Mouse (Mus musculus) macrophage (primary cell): ENCODE measurements around the gene Nedd8. TPM values are rescaled to one million over a fixed set of nuclear protein-coding genes. Genes with fewer than 3 reads are reported as not detected.

ENCODE experiments used
- H3K27ac ChIP-seq: fragments of 350-480 bp; formaldehyde crosslinking; 2 replicates; pipeline ENCODE4 v1.9.0; 2021
- H3K36me3 ChIP-seq: fragments of 350-480 bp; formaldehyde crosslinking; 2 replicates; pipeline ENCODE4 v1.9.0; 2021; ENCODE audit errors: inconsistent target
- H3K4me3 ChIP-seq: fragments of 350-480 bp; formaldehyde crosslinking; 2 replicates; pipeline ENCODE4 v1.9.0; 2021; ENCODE audit errors: inconsistent target
- H3K79me2 ChIP-seq: fragments of 350-480 bp; formaldehyde crosslinking; 2 replicates; pipeline ENCODE4 v1.9.0; 2021; ENCODE audit errors: inconsistent target
- WGBS: methylation state at CpG from one replicate; pipeline ENCODE4 v1.1.7; 2026; ENCODE audit warnings: inconsistent platforms; ENCODE audit not compliant: missing documents; 5-methylcytosine and 5-hydroxymethylcytosine counted together
- polyA plus RNA-seq: library from polyadenylated mRNA; stranded (reverse); fragments of 250-400 nt; gene quantifications from 3 replicates; pipeline ENCODE4 v1.2.4, GENCODE M21; 2018; ENCODE audit warnings: inconsistent platforms

Gene Nedd8
- polyA plus RNA-seq, 1 experiment from 2014 or later, result 136 TPM

DNA sequence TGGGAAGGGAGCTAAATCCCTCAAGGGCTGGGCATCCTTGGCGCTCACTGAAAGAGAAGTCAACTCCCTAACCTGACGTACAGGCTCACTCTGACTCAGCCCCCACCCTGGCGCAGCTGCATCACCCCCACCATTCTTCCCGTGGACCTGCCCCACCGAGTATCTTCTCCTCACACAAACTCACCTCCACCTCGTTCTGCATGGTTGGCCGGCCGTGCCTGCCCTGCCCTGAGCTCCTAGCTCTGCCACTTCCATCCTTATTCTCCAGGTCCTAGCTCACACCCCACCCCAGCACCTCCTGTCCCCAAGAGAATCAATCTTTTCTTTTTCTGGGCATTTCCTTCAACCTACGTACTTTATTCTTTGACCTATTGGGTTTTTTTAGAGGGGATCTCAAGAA lies 29.2 kb upstream of the Nedd8 start:
- WGBS, result 89% methylated on average over 8 of the region's 9 CpGs
- no peak overlapping the region for H3K27ac ChIP-seq
- no peaks in the 10 kb centered on the region for H3K36me3 ChIP-seq
- no peaks in the 10 kb centered on the region for H3K79me2 ChIP-seq
- no peak overlapping the region for H3K4me3 ChIP-seq

DNA sequence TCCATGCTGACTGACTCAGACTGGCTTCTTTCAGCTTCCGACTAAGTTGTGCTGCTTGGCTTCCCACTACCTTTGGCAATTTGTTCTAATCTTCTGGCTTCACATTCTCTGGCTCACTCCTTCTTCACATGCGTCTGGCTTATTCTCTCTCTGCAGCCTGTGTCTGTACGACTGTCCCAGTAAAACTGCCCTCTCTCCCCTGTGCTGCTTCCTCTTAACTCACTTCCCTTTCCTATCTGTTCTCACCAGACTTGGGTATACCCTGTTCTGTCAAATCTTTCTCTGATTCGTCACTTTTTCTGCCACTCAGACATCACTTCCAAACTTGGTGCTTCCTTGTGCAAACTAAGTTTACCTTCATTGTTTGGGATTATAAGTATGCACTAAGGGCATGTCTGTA lies 25.3 kb upstream of the Nedd8 start:
- WGBS, result 38% methylated on average over 4 of the region's 4 CpGs
- peak overlapping the region; percentile 37 for H3K27ac ChIP-seq

DNA sequence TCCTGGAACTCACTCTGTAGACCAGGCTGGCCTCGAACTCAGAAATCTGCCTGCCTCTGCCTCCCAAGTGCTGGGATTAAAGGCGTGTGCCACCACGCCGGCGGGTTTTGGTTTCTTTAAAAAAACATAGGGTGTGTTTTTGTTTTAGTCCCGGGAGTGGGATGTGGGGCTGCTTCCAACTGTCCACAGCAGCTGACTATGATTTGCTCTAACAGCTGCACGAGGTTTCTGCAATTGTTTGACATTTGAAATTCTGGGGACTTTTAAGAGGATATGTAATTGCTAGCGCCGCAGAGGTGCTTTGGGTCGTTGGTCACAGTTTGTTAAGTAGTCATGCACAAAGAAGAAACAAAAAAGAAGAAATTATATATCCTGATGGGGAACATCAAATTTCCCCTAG lies 17.5 kb upstream of the Nedd8 start:
- Histone ChIP-seq H3K79me2 (no peaks in the 10 kb centered on the region), H3K27ac (no peak overlapping the region), H3K36me3 (no peaks in the 10 kb centered on the region), H3K4me3 (no peak overlapping the region)
- 86% methylated on average over 8 of the region's 10 CpGs for WGBS

More for the DNA sequence above, 25.3 kb upstream of the Nedd8 start:
- Histone ChIP-seq H3K79me2 (no peaks in the 10 kb centered on the region), H3K36me3 (no peaks in the 10 kb centered on the region), H3K4me3 (peak overlapping the region; percentile 30)

DNA sequence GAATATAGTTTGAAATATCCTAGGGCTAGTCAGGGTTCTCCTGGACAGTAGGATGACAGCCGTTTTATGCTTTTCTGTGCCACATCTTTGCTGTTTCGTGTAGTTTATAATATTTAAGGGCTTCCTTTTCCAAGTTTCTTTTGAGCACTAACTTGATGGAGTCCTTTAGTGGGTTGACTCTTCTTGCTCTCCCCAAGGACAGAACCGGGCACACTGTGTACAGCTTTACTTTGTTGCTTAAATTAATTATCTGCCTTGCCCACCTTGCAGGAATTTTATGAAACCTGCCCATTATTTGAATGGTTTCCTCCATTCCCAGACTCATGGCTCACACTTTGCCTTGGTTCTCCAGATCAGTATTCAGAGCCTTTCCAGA lies 10.2 kb upstream of the Nedd8 start:
- peak overlapping the region; percentile 67 for H3K4me3 ChIP-seq
- peak overlapping the region; percentile 55 for H3K27ac ChIP-seq
- 3% methylated on average over 3 of the region's 3 CpGs for WGBS
- H3K36me3 ChIP-seq, result peaks cover 16% of the 10 kb centered on the region
- H3K79me2 ChIP-seq, result peaks cover 13% of the 10 kb centered on the region; the same call in 1 of the 2 replicates

DNA sequence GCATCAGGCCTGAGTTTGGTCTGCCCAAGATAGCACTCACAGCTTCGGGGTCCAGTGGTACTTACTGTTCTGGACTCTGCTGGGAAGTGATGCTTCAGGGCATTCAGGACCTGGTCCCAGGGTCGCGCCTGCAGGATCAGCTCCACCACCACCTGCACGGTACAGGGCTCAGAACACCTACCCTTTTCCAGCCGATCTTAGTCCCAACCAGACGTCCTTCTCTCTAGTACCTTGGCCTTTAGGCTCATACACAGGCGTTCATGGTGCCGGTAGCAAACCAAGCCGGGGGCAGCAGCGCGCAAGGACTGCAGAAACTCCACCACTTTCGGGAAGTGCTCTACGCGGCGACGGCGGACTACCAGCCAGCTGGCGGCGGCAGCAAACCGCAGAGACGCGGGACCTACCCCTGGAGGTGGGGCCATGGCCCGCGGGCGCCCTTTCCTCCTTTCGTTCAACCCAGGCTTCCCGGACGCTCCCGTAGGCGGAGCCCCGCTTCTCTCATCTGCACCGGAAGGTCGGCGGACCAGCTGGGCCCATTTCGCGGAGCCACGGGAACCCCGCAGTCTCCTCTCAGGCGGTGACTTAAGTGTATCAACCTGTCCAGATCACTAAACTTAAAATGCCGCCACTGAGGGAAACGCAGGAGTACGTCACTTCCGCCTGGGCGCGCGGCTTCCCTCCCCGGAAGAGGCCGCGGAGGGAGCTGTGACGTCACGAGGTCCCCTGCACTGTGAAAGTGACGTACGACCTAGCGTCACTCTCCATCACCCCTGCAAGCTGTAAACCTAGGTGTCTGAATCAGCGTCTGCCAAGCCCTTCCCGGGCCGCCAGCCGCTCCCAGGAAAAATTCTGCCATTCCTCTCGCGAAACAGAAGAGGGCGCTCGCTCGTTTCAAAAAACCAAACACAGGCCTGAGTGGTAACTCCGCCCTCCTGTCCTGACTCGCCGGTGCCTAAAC lies 9.5 kb upstream of the Nedd8 start, which contains the start of gene Tinf2:
Tinf2 (minus strand) TSS at position 661 of the 958 bp plus-strand sequence.
- Histone ChIP-seq H3K4me3 (peak within 1 kb of the TSS; percentile 67), H3K27ac (peak within 1 kb of the TSS; percentile 55), H3K79me2 (peaks cover 13% of the 10 kb centered on the region; the same call in 1 of the 2 replicates), H3K36me3 (peaks cover 17% of the 10 kb centered on the region)
- under 1% methylated on average over 64 of the region's 66 CpGs for WGBS

DNA sequence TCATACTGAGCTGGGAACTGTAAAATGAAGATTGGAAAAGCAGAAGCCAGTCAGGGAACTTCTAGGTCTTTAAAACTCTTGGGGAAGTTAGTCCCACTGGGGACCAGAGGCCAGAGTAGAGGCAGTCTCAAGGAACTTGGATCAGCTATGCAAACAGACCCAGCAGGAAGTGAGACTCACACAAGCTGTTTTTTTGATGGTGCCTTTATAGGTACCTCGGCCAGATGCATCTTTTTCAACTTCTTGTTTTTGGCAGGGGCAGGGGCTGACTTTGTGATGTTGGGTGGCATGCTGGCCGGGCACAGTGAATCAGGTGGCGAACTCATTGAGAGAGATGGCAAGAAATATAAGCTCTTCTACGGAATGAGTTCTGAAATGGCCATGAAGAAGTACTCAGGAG lies 5.7 kb upstream of the Nedd8 start:
- Histone ChIP-seq H3K36me3 (peaks cover 29% of the 10 kb centered on the region), H3K27ac (no peak overlapping the region), H3K79me2 (peaks cover 31% of the 10 kb centered on the region), H3K4me3 (no peak overlapping the region)
- 56% methylated on average over 4 of the region's 4 CpGs for WGBS

DNA sequence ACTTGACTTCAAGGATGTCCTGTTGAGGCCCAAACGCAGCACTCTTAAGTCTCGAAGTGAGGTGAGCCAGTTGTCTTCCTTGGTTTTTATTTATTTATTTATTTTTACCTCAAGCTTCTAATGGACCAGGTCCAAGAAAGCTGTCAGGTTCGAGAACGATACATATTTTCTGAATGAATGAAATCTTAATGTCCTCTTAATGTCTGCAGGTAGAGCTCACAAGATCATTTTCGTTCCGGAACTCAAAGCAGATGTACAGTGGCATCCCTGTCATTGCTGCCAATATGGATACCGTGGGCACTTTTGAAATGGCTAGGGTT lies 777 bp upstream of the Nedd8 start:
- WGBS, result 63% methylated on average over 7 of the region's 7 CpGs
- peaks cover 12% of the 10 kb centered on the region; the same call in 1 of the 2 replicates for H3K36me3 ChIP-seq
- peak overlapping the region; percentile 98 for H3K4me3 ChIP-seq
- H3K27ac ChIP-seq, result no peak overlapping the region
- H3K79me2 ChIP-seq, result peaks cover 63% of the 10 kb centered on the region

DNA sequence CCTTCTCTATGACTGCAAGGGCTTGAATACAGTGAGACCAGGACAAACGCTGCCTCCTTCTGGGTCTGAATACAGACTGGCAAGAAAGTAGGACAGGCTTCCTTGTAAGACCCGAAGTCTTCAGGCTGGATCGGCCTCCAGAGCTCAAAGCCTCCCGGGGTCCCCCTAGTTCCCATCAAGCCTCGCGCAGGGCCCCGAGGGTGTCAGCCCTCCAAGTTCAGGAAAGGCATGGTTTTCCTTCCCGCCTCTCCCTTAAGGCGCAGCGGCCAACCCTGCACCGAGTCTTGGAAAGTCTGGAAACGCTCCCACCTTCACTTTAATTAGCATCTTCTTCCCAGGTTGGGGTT lies 465 bp downstream of the Nedd8 start:
- H3K36me3 ChIP-seq, result peaks cover 12% of the 10 kb centered on the region; the same call in 1 of the 2 replicates
- H3K79me2 ChIP-seq, result peaks cover 75% of the 10 kb centered on the region
- H3K4me3 ChIP-seq, result peak overlapping the region; percentile 98
- H3K27ac ChIP-seq, result peak overlapping the region; percentile 97
- 1% methylated on average over 12 of the region's 12 CpGs for WGBS

DNA sequence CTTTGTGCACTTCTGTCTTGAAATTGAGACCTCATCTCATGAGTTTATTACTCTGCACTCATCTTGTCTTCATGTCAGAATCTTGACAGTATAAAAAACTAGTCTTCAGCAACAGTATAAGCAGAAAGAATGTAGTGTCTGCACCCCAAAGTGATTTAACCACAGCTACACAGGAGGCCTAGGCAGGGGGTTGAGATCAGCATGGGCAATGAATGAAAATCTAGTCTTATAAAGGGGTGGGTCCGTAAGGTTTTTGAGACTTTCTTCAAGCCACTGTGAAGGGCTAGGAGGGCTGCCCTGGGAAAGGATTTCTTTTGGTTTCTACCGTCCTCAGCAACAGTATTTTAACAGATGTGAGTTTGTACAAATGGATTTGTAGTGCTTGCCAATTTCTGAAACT lies 11.3 kb downstream of the Nedd8 start:
- Histone ChIP-seq H3K27ac (peak overlapping the region; percentile 54; the same call in 1 of the 2 replicates), H3K4me3 (peak overlapping the region; percentile 69), H3K36me3 (peaks cover 29% of the 10 kb centered on the region), H3K79me2 (peaks cover 13% of the 10 kb centered on the region)
- WGBS, result 71% methylated on average over 2 of the region's 2 CpGs

DNA sequence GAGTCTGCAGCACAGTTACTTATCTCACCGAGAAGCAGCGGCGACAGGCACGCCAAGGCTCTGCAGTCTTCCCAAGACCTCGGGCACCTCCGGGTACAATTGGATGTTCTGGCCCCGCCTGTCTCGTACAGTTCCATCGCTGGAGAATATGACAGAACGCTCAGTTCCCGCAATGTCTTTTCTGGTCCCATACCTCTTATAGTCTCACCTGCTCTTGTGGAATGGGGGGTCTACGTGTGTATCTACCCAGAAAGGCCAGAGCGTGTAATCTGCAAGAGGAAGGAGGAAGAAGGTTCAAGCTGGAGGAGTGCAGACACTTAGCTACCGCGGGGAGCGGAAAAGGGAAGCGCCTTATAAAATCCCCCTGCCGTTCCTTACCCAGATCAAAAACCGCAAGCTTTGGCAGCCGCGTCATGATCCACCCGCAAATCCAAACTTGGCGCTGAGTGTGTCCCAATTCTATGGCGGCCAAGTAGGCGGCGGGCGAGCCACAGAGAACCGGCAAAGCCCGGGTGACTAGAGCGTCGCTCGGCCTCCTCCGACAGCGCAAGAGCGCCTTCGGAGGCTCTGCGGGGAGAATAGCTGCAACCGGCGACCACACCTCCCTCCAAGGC lies 11.9 kb downstream of the Nedd8 start, which contains the start of gene Mdp1:
Mdp1 (minus strand) TSS at position 549 of the 614 bp plus-strand sequence.
- Histone ChIP-seq H3K27ac (peak within 1 kb of the TSS; percentile 54), H3K36me3 (peaks cover 29% of the 10 kb centered on the region), H3K4me3 (peak within 1 kb of the TSS; percentile 69), H3K79me2 (peaks cover 7% of the 10 kb centered on the region; the same call in 1 of the 2 replicates)
- WGBS, result 1% methylated on average over 39 of the region's 39 CpGs

DNA sequence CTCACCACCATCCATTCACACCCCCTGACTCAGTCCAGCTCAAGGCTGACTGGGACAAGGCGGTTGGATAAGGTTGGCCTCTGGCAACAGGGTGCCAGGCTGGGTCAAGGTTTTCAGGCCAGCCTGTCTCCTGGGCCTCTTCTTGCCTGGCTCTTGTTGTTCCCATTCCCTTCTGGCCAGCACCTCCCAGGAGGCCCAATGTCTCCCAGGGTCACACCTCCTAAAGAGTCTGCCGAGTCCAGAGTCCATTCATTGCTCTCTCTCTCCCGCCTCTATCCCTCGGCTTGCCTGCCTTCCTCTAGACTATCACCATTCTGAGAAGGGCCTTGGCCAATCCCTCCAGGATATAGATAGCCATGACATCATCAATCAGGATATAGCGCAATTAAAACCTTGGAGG lies 13.9 kb downstream of the Nedd8 start:
- H3K79me2 ChIP-seq, result no peaks in the 10 kb centered on the region
- H3K4me3 ChIP-seq, result no peak overlapping the region
- 96% methylated on average over 5 of the region's 5 CpGs for WGBS

DNA sequence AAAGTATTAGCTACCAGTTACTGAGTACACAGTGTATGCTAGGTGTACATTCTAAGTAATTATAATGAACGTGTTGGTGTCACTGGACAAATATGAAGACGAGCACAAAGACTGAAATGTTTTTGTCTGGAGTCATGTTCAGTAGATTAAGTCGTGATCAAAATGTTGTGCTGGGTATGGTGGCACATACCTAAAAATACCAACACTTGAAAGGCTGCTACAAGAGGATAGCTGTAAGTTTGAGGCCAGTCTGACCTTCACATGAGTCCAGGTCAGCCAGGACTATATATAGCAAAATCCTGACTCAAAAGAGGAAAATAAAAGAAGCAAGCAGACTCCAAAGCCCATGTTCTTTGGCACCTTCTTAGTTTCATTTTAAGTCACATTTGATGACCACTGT lies 15.0 kb downstream of the Nedd8 start:
- 85% methylated on average over 3 of the region's 3 CpGs for WGBS

More for the DNA sequence above, 13.9 kb downstream of the Nedd8 start:
- H3K27ac ChIP-seq, result no peak overlapping the region
- peaks cover 20% of the 10 kb centered on the region for H3K36me3 ChIP-seq

DNA sequence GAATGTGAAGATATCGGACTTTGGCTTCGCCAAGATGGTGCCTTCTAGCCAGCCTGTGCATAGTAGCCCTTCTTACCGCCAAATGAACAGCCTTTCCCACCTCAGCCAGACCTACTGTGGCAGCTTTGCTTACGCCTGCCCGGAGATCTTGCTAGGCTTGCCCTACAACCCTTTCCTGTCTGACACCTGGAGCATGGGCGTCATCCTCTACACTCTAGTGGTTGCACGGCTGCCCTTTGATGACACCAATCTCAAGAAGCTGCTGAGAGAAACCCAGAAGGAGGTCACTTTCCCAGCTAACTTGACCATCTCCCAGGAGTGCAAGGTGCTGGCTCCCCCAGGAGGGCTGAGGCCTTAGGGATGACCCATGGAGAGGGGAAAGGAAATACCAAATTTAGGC lies 20.4 kb downstream of the Nedd8 start:
- H3K4me3 ChIP-seq, result no peak overlapping the region
- H3K79me2 ChIP-seq, result peaks cover 1% of the 10 kb centered on the region; the same call in 1 of the 2 replicates
- 92% methylated on average over 7 of the region's 7 CpGs for WGBS

More for the DNA sequence above, 15.0 kb downstream of the Nedd8 start:
- H3K36me3 ChIP-seq, result 0 out of 2 replicates have a peak, but pooled peaks cover 12% of the 10 kb centered on the region
- no peaks in the 10 kb centered on the region for H3K79me2 ChIP-seq
- H3K4me3 ChIP-seq, result no peak overlapping the region
- H3K27ac ChIP-seq, result no peak overlapping the region

DNA sequence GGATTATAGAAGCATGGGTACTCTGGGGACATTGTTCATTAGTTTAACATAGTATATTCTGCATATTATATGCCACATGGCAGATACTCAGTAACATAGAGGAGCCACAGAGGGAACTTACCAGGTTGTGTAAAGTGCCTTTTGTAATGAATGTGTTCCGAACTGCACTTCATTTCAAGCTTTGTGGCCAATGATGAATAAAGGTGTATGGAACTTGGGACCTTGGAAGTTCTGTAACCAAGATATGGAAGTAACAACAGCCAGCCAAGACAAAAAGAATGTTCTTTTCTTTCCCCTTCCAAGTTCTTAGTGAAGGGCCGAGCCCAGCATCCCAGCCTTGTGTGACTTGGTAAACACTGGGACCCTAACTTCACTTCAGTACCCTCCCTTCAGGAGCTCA lies 22.0 kb downstream of the Nedd8 start, which contains the start of gene Tssk4:
Tssk4 (plus strand) TSS at position 301 of the 400 bp plus-strand sequence.
- no peak within 1 kb of the TSS for H3K27ac ChIP-seq
- H3K4me3 ChIP-seq, result no peak within 1 kb of the TSS
- H3K79me2 ChIP-seq, result peaks cover 18% of the 10 kb centered on the region
- WGBS, result 95% methylated on average over 2 of the region's 2 CpGs
- no peaks in the 10 kb centered on the region for H3K36me3 ChIP-seq

More for the DNA sequence above, 20.4 kb downstream of the Nedd8 start:
- H3K36me3 ChIP-seq, result no peaks in the 10 kb centered on the region
- H3K27ac ChIP-seq, result no peak overlapping the region
